Mouse (Mus musculus): Measurements from ENCODE around the gene Ddr1. TPM values are rescaled to one million over a fixed set of nuclear protein-coding genes. Genes with fewer than 3 reads are reported as not detected.

Ddr1 gene
- polyA plus RNA-seq, 1 experiment from 2014 or later, result 60.6 TPM

DNA sequence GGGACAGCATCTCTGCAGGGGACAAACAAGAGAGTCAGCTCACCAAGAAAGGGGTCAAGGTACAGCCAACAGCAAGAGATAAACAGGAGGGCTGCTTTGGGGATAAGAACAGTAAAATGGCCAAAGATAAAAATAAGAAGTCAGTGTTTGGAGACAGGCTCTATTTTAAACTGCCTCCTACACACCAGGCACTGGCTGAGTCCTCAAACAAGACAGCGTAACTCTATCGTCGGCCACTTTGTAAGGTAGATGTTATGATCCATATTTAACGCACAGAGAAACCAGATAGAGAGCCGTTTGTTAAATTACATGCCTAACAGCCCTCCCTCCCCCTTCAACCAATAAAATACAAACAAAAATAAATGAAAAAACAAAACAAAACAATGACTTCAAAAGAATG lies 10.5 kb downstream of the Ddr1 start:
- H3K4me1 ChIP-seq (ENCODE audit: control insufficient read depth, insufficient read depth, low read length), result peaks cover 19% of the 10 kb centered on the region
- 77% methylated on average over 5 of the region's 5 CpGs for WGBS (ENCODE audit: insufficient replicate concordance)
- no peak overlapping the region for H3K9ac ChIP-seq (ENCODE audit: low read depth, low read length)
- peaks cover 36% of the 10 kb centered on the region for H3K36me3 ChIP-seq (ENCODE audit: control insufficient read depth, insufficient read depth, low read length)
- ATAC-seq (replicated peaks; ENCODE audit: insufficient number of reproducible peaks, low FRiP score, low TSS enrichment), result no peak
- H3K9me3 ChIP-seq (replicated peaks; ENCODE audit: control insufficient read depth, low read length), result no peaks in the 10 kb centered on the region; the same call in 1 of the 2 replicates
- no peaks in the 10 kb centered on the region for H3K27me3 ChIP-seq (ENCODE audit: control insufficient read depth, insufficient read depth, low read length)
- H3K4me2 ChIP-seq, result no peak overlapping the region
- no peak overlapping the region for H3K4me3 ChIP-seq (ENCODE audit: low read depth, low read length)
- H3K27ac ChIP-seq (ENCODE audit: low read depth, low read length), result no peak overlapping the region

DNA sequence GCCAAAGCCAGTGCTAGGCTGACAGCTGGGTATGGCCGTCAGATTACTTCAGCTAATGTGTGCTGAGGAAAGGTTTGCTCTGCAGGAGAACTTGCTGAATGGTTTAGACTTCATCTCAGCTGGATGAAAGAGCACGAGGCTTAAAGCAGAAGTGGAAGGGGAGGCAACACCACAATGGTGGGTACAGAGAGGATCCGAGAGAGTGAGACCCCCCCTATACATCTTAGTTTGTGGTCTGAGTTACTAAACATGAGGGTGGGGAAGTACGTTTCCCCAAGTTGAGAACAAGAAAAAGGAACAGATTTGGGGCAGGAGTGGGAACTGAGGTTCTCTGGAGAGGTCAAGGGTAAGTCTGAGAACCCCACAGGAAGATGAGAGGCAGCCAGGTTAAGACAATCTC lies 12.1 kb downstream of the Ddr1 start:
- Histone ChIP-seq H3K27ac (ENCODE audit: low read depth, low read length) (no peak overlapping the region), H3K4me1 (ENCODE audit: control insufficient read depth, insufficient read depth, low read length) (peaks cover 7% of the 10 kb centered on the region), H3K27me3 (ENCODE audit: control insufficient read depth, insufficient read depth, low read length) (no peaks in the 10 kb centered on the region; the same call in 1 of the 2 replicates), H3K4me2 (no peak overlapping the region), H3K9me3 (replicated peaks; ENCODE audit: control insufficient read depth, low read length) (no peaks in the 10 kb centered on the region; the same call in 1 of the 2 replicates), H3K36me3 (ENCODE audit: control insufficient read depth, insufficient read depth, low read length) (peaks cover 48% of the 10 kb centered on the region), H3K4me3 (ENCODE audit: low read depth, low read length) (no peak overlapping the region), H3K9ac (ENCODE audit: low read depth, low read length) (no peak overlapping the region)
- WGBS (ENCODE audit: insufficient replicate concordance), result 77% methylated on average over 4 of the region's 4 CpGs
- no peak for ATAC-seq (replicated peaks; ENCODE audit: insufficient number of reproducible peaks, low FRiP score, low TSS enrichment)

DNA sequence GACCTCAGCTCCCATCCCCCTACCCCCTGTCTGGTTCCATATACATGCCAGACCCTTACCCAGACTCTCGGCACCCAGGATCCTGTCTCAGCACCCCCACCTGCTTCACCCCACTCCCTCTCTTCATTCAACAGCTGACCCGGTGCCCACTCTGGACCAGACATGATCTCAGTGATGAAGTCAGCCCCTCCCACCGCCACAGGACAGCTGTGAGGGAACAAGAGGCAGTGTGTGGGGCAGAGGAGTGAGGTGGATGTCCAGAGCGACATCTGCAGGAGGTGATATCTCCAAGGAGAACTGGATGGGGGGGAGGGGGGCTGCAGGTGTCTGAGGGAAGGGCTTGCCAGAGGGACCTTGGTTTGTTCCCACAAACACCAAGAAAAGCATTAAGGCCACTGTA lies 12.6 kb downstream of the Ddr1 start:
- peaks cover 53% of the 10 kb centered on the region for H3K36me3 ChIP-seq (ENCODE audit: control insufficient read depth, insufficient read depth, low read length)
- no peak overlapping the region for H3K4me2 ChIP-seq
- 67% methylated on average over 4 of the region's 4 CpGs for WGBS (ENCODE audit: insufficient replicate concordance)
- no peaks in the 10 kb centered on the region; the same call in 1 of the 2 replicates for H3K9me3 ChIP-seq (replicated peaks; ENCODE audit: control insufficient read depth, low read length)
- no peak overlapping the region for H3K27ac ChIP-seq (ENCODE audit: low read depth, low read length)
- H3K4me1 ChIP-seq (ENCODE audit: control insufficient read depth, insufficient read depth, low read length), result 0 out of 2 replicates have a peak, but pooled peaks cover 1% of the 10 kb centered on the region
- no peak overlapping the region for H3K9ac ChIP-seq (ENCODE audit: low read depth, low read length)
- ATAC-seq (replicated peaks; ENCODE audit: insufficient number of reproducible peaks, low FRiP score, low TSS enrichment), result no peak
- H3K4me3 ChIP-seq (ENCODE audit: low read depth, low read length), result no peak overlapping the region
- H3K27me3 ChIP-seq (ENCODE audit: control insufficient read depth, insufficient read depth, low read length), result peaks cover 3% of the 10 kb centered on the region; the same call in 1 of the 2 replicates

DNA sequence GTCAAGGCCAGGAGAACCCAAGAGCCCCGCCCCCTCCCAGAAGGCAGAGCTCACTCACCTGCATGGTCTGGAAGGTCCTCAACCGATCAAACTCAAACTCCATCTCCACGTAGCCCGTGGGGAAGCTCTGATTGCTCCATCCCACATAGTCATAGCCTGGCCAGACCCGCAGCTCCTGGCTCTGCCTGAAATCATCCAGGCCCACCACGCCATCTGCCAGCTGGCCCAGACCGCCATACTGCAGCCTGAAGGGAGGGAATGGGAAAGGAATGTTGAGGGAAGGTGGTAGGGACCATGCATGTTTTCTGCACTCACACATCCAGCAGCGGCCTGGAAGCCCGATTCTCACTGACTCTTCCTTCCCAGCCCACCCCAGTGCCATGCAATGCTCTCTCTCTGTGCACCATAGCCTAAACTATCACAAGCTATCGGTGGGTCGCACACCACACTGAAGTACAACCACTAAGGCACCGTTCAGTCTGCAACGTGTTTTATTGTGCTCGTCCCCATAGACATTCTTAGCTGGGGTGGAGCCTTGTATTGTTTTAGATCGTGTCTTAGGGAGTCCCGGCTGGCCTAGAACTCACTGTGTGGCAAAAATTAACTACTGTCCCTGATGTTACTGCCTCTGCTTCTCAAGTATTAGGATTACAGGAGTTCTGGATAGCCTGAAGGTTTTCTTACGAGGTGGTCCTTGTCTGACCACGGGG lies 14.3 kb downstream of the Ddr1 start:
- WGBS (ENCODE audit: insufficient replicate concordance), result 85% methylated on average over 18 of the region's 18 CpGs
- no peaks in the 10 kb centered on the region for H3K4me1 ChIP-seq (ENCODE audit: control insufficient read depth, insufficient read depth, low read length)
- no peaks in the 10 kb centered on the region for H3K9me3 ChIP-seq (replicated peaks; ENCODE audit: control insufficient read depth, low read length)
- ATAC-seq (replicated peaks; ENCODE audit: insufficient number of reproducible peaks, low FRiP score, low TSS enrichment), result no peak
- no peak overlapping the region for H3K4me2 ChIP-seq
- peaks cover 3% of the 10 kb centered on the region; the same call in 1 of the 2 replicates for H3K27me3 ChIP-seq (ENCODE audit: control insufficient read depth, insufficient read depth, low read length)
- H3K4me3 ChIP-seq (ENCODE audit: low read depth, low read length), result no peak overlapping the region
- H3K9ac ChIP-seq (ENCODE audit: low read depth, low read length), result no peak overlapping the region
- no peak overlapping the region for H3K27ac ChIP-seq (ENCODE audit: low read depth, low read length)
- H3K36me3 ChIP-seq (ENCODE audit: control insufficient read depth, insufficient read depth, low read length), result peaks cover 56% of the 10 kb centered on the region

DNA sequence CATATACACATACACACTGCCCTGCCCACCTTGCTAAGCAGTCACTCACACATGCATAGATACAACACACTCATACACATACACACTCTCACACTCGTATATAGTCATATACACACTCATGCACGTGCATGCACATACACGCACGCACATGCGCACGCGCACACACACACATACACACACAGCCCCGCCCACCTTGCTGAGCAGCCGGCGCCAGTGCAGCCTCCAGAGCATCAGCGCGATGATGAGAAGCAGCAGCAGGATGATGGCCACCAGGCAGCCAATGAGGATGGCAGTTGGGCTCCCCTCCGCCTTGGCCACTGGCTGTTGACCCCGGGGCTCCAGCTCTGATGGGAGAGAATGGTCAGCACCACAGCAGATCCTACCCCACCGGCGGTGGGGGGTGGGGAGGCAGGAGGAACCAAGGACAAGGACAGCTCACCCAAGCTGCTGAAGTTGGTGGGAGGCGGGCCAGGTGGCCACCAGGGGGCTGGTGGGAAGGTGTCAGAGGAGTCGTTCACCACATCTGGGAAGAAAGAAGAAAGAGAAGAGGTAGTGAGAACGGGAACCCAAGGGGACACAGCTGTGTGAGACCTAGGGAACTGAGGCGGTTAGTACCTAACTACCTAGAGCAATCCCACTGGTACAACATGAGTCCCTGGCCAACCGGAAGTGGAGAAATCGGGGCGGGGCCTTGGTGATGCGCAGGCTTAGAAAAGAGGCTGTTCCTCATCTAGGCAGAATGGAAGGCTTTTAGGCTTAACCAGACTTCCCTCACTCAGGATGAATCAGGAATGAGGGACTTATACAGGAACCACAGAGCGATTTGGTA lies 15.9 kb downstream of the Ddr1 start:
- Histone ChIP-seq H3K27ac (ENCODE audit: low read depth, low read length) (no peak overlapping the region), H3K9ac (ENCODE audit: low read depth, low read length) (no peak overlapping the region), H3K4me1 (ENCODE audit: control insufficient read depth, insufficient read depth, low read length) (no peaks in the 10 kb centered on the region), H3K9me3 (replicated peaks; ENCODE audit: control insufficient read depth, low read length) (no peaks in the 10 kb centered on the region), H3K4me3 (ENCODE audit: low read depth, low read length) (no peak overlapping the region), H3K27me3 (ENCODE audit: control insufficient read depth, insufficient read depth, low read length) (peaks cover 3% of the 10 kb centered on the region; the same call in 1 of the 2 replicates), H3K4me2 (no peak overlapping the region), H3K36me3 (ENCODE audit: control insufficient read depth, insufficient read depth, low read length) (peaks cover 60% of the 10 kb centered on the region)
- 78% methylated on average over 25 of the region's 25 CpGs for WGBS (ENCODE audit: insufficient replicate concordance)
- ATAC-seq (replicated peaks; ENCODE audit: insufficient number of reproducible peaks, low FRiP score, low TSS enrichment), result no peak

DNA sequence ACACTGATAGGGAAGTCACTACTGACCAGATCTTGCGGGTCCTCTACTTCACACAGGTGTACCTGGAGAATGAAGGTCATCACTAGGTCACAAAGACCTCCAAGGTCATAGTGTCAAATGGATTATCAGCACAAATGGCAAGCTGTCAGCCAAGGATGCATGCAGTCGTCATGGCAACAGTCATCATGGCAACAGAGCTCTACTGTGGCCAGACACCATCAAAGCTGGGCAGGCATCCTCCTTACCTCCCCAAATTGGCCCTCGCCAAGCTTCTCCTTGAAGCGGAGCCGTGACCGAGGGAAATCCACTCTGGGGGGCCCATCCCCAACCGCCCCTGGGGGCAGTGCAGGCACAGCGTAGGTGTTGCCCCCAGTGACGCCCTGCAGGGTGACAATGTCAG lies 19.4 kb downstream of the Ddr1 start:
- ATAC-seq (replicated peaks; ENCODE audit: insufficient number of reproducible peaks, low FRiP score, low TSS enrichment), result no peak
- 66% methylated on average over 9 of the region's 9 CpGs for WGBS (ENCODE audit: insufficient replicate concordance)
- no peaks in the 10 kb centered on the region for H3K9me3 ChIP-seq (replicated peaks; ENCODE audit: control insufficient read depth, low read length)
- no peak overlapping the region for H3K4me2 ChIP-seq
- H3K27me3 ChIP-seq (ENCODE audit: control insufficient read depth, insufficient read depth, low read length), result peaks cover 3% of the 10 kb centered on the region; the same call in 1 of the 2 replicates
- H3K36me3 ChIP-seq (ENCODE audit: control insufficient read depth, insufficient read depth, low read length), result peaks cover 51% of the 10 kb centered on the region
- H3K27ac ChIP-seq (ENCODE audit: low read depth, low read length), result no peak overlapping the region
- no peak overlapping the region for H3K4me3 ChIP-seq (ENCODE audit: low read depth, low read length)
- H3K9ac ChIP-seq (ENCODE audit: low read depth, low read length), result no peak overlapping the region
- no peaks in the 10 kb centered on the region for H3K4me1 ChIP-seq (ENCODE audit: control insufficient read depth, insufficient read depth, low read length)

DNA sequence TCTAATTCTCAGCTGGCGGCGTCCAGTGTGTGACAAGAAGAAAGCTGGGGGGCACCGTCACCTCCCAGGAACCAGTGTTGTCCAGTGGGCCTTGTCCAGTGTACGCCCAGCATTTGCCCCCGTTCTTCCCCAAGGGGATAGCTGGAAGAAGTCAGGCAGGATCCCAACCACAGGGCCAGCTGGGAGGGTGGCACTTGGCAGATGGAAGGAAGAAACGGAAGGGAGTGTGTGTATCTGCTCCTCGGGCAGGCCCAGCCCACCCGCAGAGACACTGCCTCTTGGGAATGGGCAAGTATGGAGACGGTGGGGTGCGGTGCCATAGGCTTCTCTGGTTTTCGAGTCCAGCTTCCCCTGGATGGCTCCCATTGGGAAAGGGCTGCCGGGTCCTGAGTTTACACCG lies 22.4 kb downstream of the Ddr1 start:
- Histone ChIP-seq H3K9me3 (replicated peaks; ENCODE audit: control insufficient read depth, low read length) (no peaks in the 10 kb centered on the region), H3K4me1 (ENCODE audit: control insufficient read depth, insufficient read depth, low read length) (no peaks in the 10 kb centered on the region), H3K27me3 (ENCODE audit: control insufficient read depth, insufficient read depth, low read length) (peaks cover 1% of the 10 kb centered on the region; the same call in 1 of the 2 replicates), H3K4me2 (no peak overlapping the region), H3K27ac (ENCODE audit: low read depth, low read length) (no peak overlapping the region), H3K9ac (ENCODE audit: low read depth, low read length) (no peak overlapping the region), H3K4me3 (ENCODE audit: low read depth, low read length) (no peak overlapping the region), H3K36me3 (ENCODE audit: control insufficient read depth, insufficient read depth, low read length) (peaks cover 30% of the 10 kb centered on the region)
- WGBS (ENCODE audit: insufficient replicate concordance), result 71% methylated on average over 13 of the region's 13 CpGs
- ATAC-seq (replicated peaks; ENCODE audit: insufficient number of reproducible peaks, low FRiP score, low TSS enrichment), result no peak

DNA sequence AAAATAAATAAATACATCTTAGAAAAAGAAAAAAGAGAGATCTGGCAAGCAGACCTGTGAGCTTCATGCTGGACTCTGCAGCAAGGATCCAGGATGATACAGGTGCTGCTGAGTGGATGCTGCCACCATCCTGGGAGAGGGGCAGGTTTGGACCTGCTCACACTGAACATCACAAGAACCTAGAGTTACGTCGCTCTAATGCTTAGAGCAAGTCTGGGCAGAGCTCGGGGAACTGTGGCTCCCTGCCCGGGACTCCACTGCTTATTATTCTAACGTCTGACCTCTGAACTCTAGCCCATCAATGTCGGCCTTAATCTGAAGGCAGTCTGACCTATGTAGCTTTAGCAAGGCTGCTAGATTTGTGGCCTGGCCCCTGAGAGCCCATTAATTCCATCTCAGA lies 23.8 kb downstream of the Ddr1 start:
- ATAC-seq (replicated peaks; ENCODE audit: insufficient number of reproducible peaks, low FRiP score, low TSS enrichment), result no peak
- no peaks in the 10 kb centered on the region for H3K9me3 ChIP-seq (replicated peaks; ENCODE audit: control insufficient read depth, low read length)
- no peaks in the 10 kb centered on the region for H3K27me3 ChIP-seq (ENCODE audit: control insufficient read depth, insufficient read depth, low read length)
- no peak overlapping the region for H3K27ac ChIP-seq (ENCODE audit: low read depth, low read length)
- WGBS (ENCODE audit: insufficient replicate concordance), result 54% methylated on average over 6 of the region's 6 CpGs
- no peak overlapping the region for H3K9ac ChIP-seq (ENCODE audit: low read depth, low read length)
- H3K36me3 ChIP-seq (ENCODE audit: control insufficient read depth, insufficient read depth, low read length), result peaks cover 23% of the 10 kb centered on the region
- H3K4me3 ChIP-seq (ENCODE audit: low read depth, low read length), result no peak overlapping the region
- no peaks in the 10 kb centered on the region for H3K4me1 ChIP-seq (ENCODE audit: control insufficient read depth, insufficient read depth, low read length)
- no peak overlapping the region for H3K4me2 ChIP-seq

Data from heart, embryonic 11.5 days (tissue).